Mouse (Mus musculus): ENCODE data around the gene Ptprg.

DNA sequence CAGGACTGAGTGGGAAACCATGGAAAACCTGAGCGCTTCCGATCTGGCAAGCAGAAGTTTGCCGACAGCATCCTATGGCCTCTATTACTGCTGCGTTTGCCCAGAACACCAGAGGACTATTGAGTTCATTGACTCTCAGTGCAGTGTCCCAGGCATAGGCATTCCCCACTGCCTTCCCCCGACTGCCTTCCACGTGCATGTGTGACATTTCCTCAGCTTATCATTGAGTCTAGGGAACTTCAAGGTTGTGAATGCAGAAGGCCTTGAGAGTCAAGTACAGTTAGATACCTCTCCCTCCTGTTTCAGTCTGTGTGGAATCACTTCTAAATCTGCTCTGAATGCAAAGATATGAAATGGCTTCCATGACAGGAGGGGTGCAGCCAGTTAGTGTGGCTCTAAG, 488.2 kb downstream of the Ptprg start:
- TF ChIP-seq CTCF (IDR thresholded peaks at IDR 0.05; ENCODE audit: control insufficient read depth, insufficient read depth, insufficient read length) (no peak), USF1 (IDR thresholded peaks at IDR 0.05; ENCODE audit: low read depth) (no peak)

Measured in C2C12 (cell line).